Mouse (Mus musculus) G1E (cell line): Measurements from ENCODE around the gene Psme4. TPM values are rescaled to one million over a fixed set of nuclear protein-coding genes. Genes with fewer than 3 reads are reported as not detected.

Source experiments
- ATAC-seq: 2 replicates; pipeline ENCODE4 v1.8.0; 2016; ENCODE audit warnings: mild to moderate bottlenecking; ENCODE audit not compliant: insufficient number of reproducible peaks, poor library complexity, low FRiP score, severe bottlenecking; ENCODE audit errors: extremely low read depth
- DNase-seq: peaks from one replicate; pipeline ENCODE4 v3.0.0; 2012; ENCODE audit warnings: low spot score
- H3K27me3 ChIP-seq: 2 replicates; pipeline ENCODE4 v1.6.1; 2012; ENCODE audit warnings: mild to moderate bottlenecking, low read length, inconsistent platforms; ENCODE audit not compliant: insufficient read depth
- H3K36me3 ChIP-seq: replicated peaks from 2 replicates; pipeline ENCODE3; 2012; ENCODE audit warnings: mild to moderate bottlenecking, inconsistent platforms
- H3K4me1 ChIP-seq: 2 replicates; pipeline ENCODE4 v1.6.1; 2012; ENCODE audit warnings: low read depth, low read length, inconsistent platforms, mixed read lengths; ENCODE audit not compliant: insufficient read depth
- H3K4me3 ChIP-seq: 2 replicates; pipeline ENCODE4 v1.5.1; 2012; ENCODE audit warnings: low read depth, mild to moderate bottlenecking, inconsistent platforms, low read length, moderate library complexity, mixed read lengths
- H3K9me3 ChIP-seq: replicated peaks from 2 replicates; pipeline ENCODE4 v1.6.1; 2012; ENCODE audit warnings: inconsistent platforms
- CTCF ChIP-seq: IDR thresholded peaks from 2 replicates; pipeline ENCODE4 v1.5.1; 2012; ENCODE audit warnings: low read depth, low read length, inconsistent platforms, mixed read lengths
- GATA1 ChIP-seq: IDR thresholded peaks from 2 replicates; pipeline ENCODE4 v1.6.1; 2012; ENCODE audit warnings: borderline replicate concordance, low read length, inconsistent platforms, mixed read lengths
- GATA2 ChIP-seq: IDR thresholded peaks from 2 replicates; pipeline ENCODE4 v1.6.1; 2012; ENCODE audit warnings: low read depth, low read length, inconsistent platforms, borderline replicate concordance
- POLR2AphosphoS5 ChIP-seq: IDR thresholded peaks from 2 replicates; pipeline ENCODE4 v1.6.1; 2012; ENCODE audit warnings: low read depth, low read length, inconsistent platforms; ENCODE audit not compliant: insufficient replicate concordance
- TAL1 ChIP-seq: conservative IDR thresholded peaks from 2 replicates; pipeline ENCODE4 v1.6.1; 2012; ENCODE audit warnings: low read depth, low read length, inconsistent platforms, mixed read lengths
- polyA plus RNA-seq: library from polyadenylated mRNA; stranded (reverse); fragments of >175 nt; gene quantifications from 2 replicates; pipeline ENCODE4 v1.2.3, GENCODE M21; 2012
- total RNA-seq, 2 experiments: library from RNA; stranded (forward) in 1 of 2; stranded (reverse) in 1 of 2; fragments of 200-1000 nt in 1 of 2; fragments of >200 nt in 1 of 2; fragmentation: Nextera tagmentation in 1 of 2; gene quantifications; 2 replicates each; pipeline ENCODE4 v1.2.3; 2014 to 2017

Gene Psme4
- total and polyA plus RNA-seq, 3 experiments = 7.0 to 156 (median 94.5) TPM

- DNase-seq (no peak), ATAC-seq (no peak)
- H3K9me3 ChIP-seq = no peaks in the 10 kb centered on the region
- H3K4me3 ChIP-seq = no peak overlapping the region
- H3K27me3 ChIP-seq = peaks cover 21% of the 10 kb centered on the region
- peaks cover 2% of the 10 kb centered on the region for H3K36me3 ChIP-seq
- H3K4me1 ChIP-seq = peaks cover 5% of the 10 kb centered on the region; the same call in 1 of the 2 replicates
- TF ChIP-seq POLR2AphosphoS5 (no peak), TAL1 (no peak), GATA1 (no peak), GATA2 (no peak), CTCF (no peak)
These were observed 116.6 kb downstream of the Psme4 start for GRCm38 (mm10) chr11:30888153-30888552.

DNA sequence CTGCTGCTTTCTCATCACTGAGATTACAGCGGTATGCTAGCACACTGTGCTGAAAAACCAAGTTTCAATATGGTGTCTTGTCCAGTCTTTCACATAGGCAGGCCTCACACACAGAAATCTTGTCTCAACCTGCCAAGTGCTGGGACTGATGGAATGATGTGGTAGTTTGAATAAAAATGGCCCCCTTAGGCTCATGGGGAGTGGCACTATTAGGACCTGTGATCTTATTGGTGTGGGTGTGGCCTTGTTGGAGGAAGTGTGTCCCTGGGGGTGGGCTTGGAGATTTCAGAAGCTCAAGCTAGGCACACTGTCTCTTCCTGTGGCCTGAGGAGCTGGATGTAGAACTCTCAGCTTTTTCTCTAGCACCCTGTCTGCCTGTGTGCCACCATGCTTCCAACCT lies 124.7 kb downstream of the Psme4 start:
- H3K27me3 ChIP-seq = peaks cover 12% of the 10 kb centered on the region
- H3K9me3 ChIP-seq = no peaks in the 10 kb centered on the region
- no peaks in the 10 kb centered on the region for H3K36me3 ChIP-seq
- no peak overlapping the region for H3K4me3 ChIP-seq
- H3K4me1 ChIP-seq = no peaks in the 10 kb centered on the region
- TF ChIP-seq GATA1 (no peak), POLR2AphosphoS5 (no peak), CTCF (no peak), TAL1 (no peak), GATA2 (no peak)
- no peak for ATAC-seq
- no peak for DNase-seq

- Histone ChIP-seq H3K4me3 (no peak overlapping the region), H3K27me3 (no peaks in the 10 kb centered on the region), H3K36me3 (no peaks in the 10 kb centered on the region), H3K4me1 (no peaks in the 10 kb centered on the region), H3K9me3 (no peaks in the 10 kb centered on the region)
- no peak for TF ChIP-seq CTCF
- TF ChIP-seq GATA2 = no peak
- TF ChIP-seq TAL1 = no peak
- no peak for TF ChIP-seq GATA1
- no peak for TF ChIP-seq POLR2AphosphoS5
- DNase-seq (no peak), ATAC-seq (no peak)
These were observed 127.8 kb downstream of the Psme4 start for GRCm38 (mm10) chr11:30899312-30899711.

DNA sequence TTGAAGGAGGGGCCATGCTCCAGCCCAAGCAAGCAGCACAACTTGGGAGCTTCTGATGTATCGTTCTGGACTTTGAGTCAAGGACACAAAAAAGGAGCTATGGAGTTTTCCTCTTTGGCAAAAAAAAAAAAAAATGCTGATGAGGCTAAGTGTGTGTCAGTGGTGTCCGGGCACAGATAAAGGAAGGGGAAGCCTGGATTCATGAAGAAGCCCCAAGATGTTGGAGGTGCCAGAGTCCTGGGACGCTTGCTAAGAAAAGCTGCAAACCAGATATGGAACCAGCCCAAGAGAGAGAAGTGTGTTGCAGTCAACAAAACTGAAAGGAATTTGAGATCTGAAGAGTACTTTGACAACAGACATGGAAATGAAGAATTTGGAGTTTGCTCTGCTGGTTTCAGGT lies 140.8 kb downstream of the Psme4 start:
- H3K4me3 ChIP-seq = no peak overlapping the region

DNA sequence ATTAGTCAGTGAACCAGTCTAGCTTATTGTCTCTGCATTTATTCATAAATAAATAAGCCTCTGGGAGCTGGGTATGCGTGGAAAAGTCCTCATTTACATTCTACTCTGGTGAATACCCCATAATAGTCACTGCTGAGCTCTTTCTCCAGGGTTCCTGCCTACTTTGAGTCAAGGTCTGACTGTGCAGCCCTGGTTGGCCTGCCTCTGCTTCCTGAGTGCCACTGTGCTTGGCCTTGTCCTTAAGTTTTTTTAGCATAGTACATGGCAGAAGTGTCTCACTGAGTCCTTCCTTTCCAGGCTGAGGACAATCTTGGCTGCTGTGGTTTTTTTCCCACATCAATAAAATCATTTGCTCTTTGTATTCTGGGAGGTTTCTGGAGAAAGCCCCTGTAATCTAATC lies 149.1 kb downstream of the Psme4 start:
- ATAC-seq = no peak
- Histone ChIP-seq H3K36me3 (peaks cover 15% of the 10 kb centered on the region), H3K27me3 (no peaks in the 10 kb centered on the region)

More for the DNA sequence above, 140.8 kb downstream of the Psme4 start:
- H3K4me1 ChIP-seq = no peaks in the 10 kb centered on the region
- no peaks in the 10 kb centered on the region for H3K36me3 ChIP-seq
- no peak for TF ChIP-seq GATA2
- no peak for TF ChIP-seq GATA1
- TF ChIP-seq TAL1 = no peak
- TF ChIP-seq POLR2AphosphoS5 = no peak
- TF ChIP-seq CTCF = no peak
- no peaks in the 10 kb centered on the region for H3K27me3 ChIP-seq
- H3K9me3 ChIP-seq = no peaks in the 10 kb centered on the region
- DNase-seq (no peak), ATAC-seq (no peak)

GRCm38 (mm10) chr11:30923283-30923682 lies 151.8 kb downstream of the Psme4 start:
- peaks cover 32% of the 10 kb centered on the region for H3K36me3 ChIP-seq
- H3K4me3 ChIP-seq = no peak overlapping the region
- DNase-seq (no peak), ATAC-seq (no peak)
- no peaks in the 10 kb centered on the region for H3K9me3 ChIP-seq
- H3K4me1 ChIP-seq = peaks cover 3% of the 10 kb centered on the region; the same call in 1 of the 2 replicates
- TF ChIP-seq CTCF = no peak
- no peak for TF ChIP-seq TAL1
- no peak for TF ChIP-seq GATA2
- TF ChIP-seq POLR2AphosphoS5 = no peak
- no peak for TF ChIP-seq GATA1
- no peaks in the 10 kb centered on the region for H3K27me3 ChIP-seq

More for the DNA sequence above, 149.1 kb downstream of the Psme4 start:
- no peaks in the 10 kb centered on the region for H3K9me3 ChIP-seq
- DNase-seq = no peak
- TF ChIP-seq TAL1 = no peak
- no peak for TF ChIP-seq CTCF
- TF ChIP-seq GATA1 = no peak
- no peak for TF ChIP-seq POLR2AphosphoS5
- TF ChIP-seq GATA2 = no peak
- no peak overlapping the region for H3K4me3 ChIP-seq
- no peaks in the 10 kb centered on the region for H3K4me1 ChIP-seq

GRCm38 (mm10) chr11:30928079-30928478 lies 156.6 kb downstream of the Psme4 start:
- no peak for DNase-seq
- H3K9me3 ChIP-seq = no peaks in the 10 kb centered on the region
- ATAC-seq = peak; percentile 22; the same call in 1 of the 2 replicates
- H3K36me3 ChIP-seq = peaks cover 48% of the 10 kb centered on the region
- peaks cover 4% of the 10 kb centered on the region; the same call in 1 of the 2 replicates for H3K4me1 ChIP-seq
- no peak for TF ChIP-seq TAL1
- TF ChIP-seq CTCF = no peak
- TF ChIP-seq GATA1 = no peak
- no peak for TF ChIP-seq POLR2AphosphoS5
- no peak for TF ChIP-seq GATA2
- H3K4me3 ChIP-seq = no peak overlapping the region
- H3K27me3 ChIP-seq = no peaks in the 10 kb centered on the region
